Mouse (Mus musculus): Measurements from ENCODE around the gene Tanc2. TPM values are rescaled to one million over a fixed set of nuclear protein-coding genes. Genes with fewer than 3 reads are reported as not detected.
A peak's percentile ranks its signal among the peaks of the same experiment; 100 is the strongest.

The Tanc2 gene
- polyA plus RNA-seq, 1 experiment from 2014 or later = 1.5 TPM

DNA sequence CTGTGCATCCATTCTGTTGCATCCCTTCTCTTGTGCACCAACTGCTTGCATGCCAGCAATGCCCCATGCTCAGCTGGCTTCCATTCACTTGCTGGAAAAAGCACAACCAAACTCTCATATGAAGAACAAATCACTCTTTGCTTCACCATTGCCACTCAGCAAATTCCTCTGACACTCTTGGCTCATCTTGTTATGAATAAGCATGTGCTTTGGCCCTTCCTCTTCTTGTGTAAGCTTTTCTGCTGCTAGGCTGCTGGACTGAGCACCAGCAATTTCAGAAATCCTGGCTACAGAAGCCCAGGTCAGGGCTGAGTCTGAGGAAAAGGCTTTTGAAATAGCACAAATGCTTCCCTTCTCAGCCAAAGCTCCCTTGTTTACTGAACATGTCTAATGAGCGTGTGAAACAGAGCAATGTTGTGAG, 22.6 kb upstream of the Tanc2 start:
- ATAC-seq = no peak
- no peaks in the 10 kb centered on the region for H3K36me3 ChIP-seq (replicated peaks; ENCODE audit: insufficient read depth, low read length)
- H3K9me3 ChIP-seq (ENCODE audit: low read length) = no peaks in the 10 kb centered on the region
- 54% methylated on average over 1 of the region's 1 CpGs for WGBS (ENCODE audit: insufficient replicate concordance)
- H3K4me2 ChIP-seq (ENCODE audit: low read depth, low read length) = no peak overlapping the region
- H3K4me3 ChIP-seq (ENCODE audit: low read depth, low read length) = no peak overlapping the region
- TF ChIP-seq CTCF (IDR thresholded peaks at IDR 0.05; ENCODE audit: low read depth) (no peak), EP300 (IDR thresholded peaks at IDR 0.05; ENCODE audit: low read depth) (no peak)
- no peak for DNase-seq
- no peak overlapping the region for H3K27ac ChIP-seq (ENCODE audit: low read depth)
- no peaks in the 10 kb centered on the region for H3K4me1 ChIP-seq (ENCODE audit: insufficient read depth)
- H3K9ac ChIP-seq (replicated peaks) = no peak overlapping the region
- no peaks in the 10 kb centered on the region for H3K27me3 ChIP-seq (ENCODE audit: insufficient read depth, low read length)

DNA sequence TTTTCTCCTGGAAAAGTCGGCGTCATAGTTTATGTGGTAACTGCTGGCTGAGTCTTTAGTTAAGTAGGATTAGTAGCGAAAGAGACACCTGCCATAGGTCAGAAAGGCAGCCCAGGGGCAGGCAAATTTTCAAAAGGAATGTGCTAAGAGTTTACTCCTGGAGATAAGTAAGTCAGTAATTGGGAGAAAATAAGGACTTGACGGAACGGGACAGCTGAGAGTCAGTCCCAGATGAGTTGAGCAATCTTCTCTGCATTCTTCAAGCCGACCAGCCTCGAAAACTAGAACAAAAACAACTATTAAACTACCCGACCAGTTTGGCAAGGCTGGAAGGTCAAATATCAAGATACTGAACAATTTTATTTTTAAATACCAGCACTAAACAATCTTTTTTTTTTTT, 17.8 kb upstream of the Tanc2 start:
- no peaks in the 10 kb centered on the region for H3K4me1 ChIP-seq (ENCODE audit: insufficient read depth)
- no peak for ATAC-seq
- WGBS (ENCODE audit: insufficient replicate concordance) = 68% methylated on average over 8 of the region's 8 CpGs
- H3K9ac ChIP-seq (replicated peaks) = no peak overlapping the region
- no peak overlapping the region for H3K4me3 ChIP-seq (ENCODE audit: low read depth, low read length)
- TF ChIP-seq EP300 (IDR thresholded peaks at IDR 0.05; ENCODE audit: low read depth) (no peak), CTCF (IDR thresholded peaks at IDR 0.05; ENCODE audit: low read depth) (no peak)
- no peak overlapping the region for H3K27ac ChIP-seq (ENCODE audit: low read depth)
- H3K27me3 ChIP-seq (ENCODE audit: insufficient read depth, low read length) = no peaks in the 10 kb centered on the region
- no peak for DNase-seq
- no peak overlapping the region for H3K4me2 ChIP-seq (ENCODE audit: low read depth, low read length)
- H3K36me3 ChIP-seq (replicated peaks; ENCODE audit: insufficient read depth, low read length) = no peaks in the 10 kb centered on the region
- H3K9me3 ChIP-seq (ENCODE audit: low read length) = no peaks in the 10 kb centered on the region

DNA sequence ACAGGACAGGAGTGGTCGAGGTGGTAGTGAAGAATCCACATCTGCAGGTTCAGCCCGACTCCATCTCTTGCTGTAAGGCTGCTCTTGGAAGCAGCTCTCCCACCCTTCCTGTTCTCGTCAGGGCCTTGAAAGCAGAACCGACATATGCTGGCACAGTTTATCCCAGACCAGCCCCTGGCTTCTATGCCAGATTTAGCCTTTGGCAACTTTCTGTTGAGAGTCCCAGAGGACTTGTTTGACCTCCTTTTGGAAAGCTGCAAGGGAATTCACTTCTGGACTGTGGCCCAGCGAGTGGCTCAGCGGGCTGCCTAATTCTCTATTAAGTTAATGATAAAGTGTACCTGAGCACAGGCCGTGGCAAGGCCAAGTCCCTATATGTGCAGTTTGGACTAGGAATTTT, 15.5 kb upstream of the Tanc2 start:
- TF ChIP-seq EP300 (IDR thresholded peaks at IDR 0.05; ENCODE audit: low read depth) = no peak
- TF ChIP-seq CTCF (IDR thresholded peaks at IDR 0.05; ENCODE audit: low read depth) = no peak
- DNase-seq = no peak
- H3K9me3 ChIP-seq (ENCODE audit: low read length) = no peaks in the 10 kb centered on the region

DNA sequence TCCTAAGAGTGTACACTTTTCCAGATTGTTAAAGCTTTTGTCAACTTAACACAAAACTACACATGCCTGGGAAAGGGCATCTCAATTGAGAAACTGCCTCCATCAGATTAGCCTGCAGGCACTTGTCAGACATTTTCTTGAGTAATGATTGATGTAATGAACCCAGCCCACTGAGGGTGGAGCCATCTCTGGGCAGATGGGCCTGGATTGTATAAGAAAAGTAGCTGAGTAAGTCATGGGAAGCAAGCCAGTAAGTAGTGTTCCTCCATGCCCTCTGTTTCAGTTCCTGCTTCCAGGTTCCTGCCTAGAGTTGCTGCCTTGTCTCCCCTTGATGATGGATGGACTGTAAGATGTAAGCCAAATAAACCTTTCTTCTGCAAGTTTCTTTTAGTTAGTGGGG, 12.6 kb upstream of the Tanc2 start:
- H3K27me3 ChIP-seq (ENCODE audit: insufficient read depth, low read length) = no peaks in the 10 kb centered on the region
- H3K9ac ChIP-seq (replicated peaks) = no peak overlapping the region
- DNase-seq (no peak), ATAC-seq (no peak)
- peaks cover 4% of the 10 kb centered on the region; the same call in 1 of the 2 replicates for H3K9me3 ChIP-seq (ENCODE audit: low read length)
- TF ChIP-seq EP300 (IDR thresholded peaks at IDR 0.05; ENCODE audit: low read depth) = no peak
- no peak for TF ChIP-seq CTCF (IDR thresholded peaks at IDR 0.05; ENCODE audit: low read depth)
- H3K4me1 ChIP-seq (ENCODE audit: insufficient read depth) = no peaks in the 10 kb centered on the region
- no peak overlapping the region for H3K4me2 ChIP-seq (ENCODE audit: low read depth, low read length)
- no peaks in the 10 kb centered on the region for H3K36me3 ChIP-seq (replicated peaks; ENCODE audit: insufficient read depth, low read length)
- no peak overlapping the region for H3K27ac ChIP-seq (ENCODE audit: low read depth)
- H3K4me3 ChIP-seq (ENCODE audit: low read depth, low read length) = no peak overlapping the region

More for the DNA sequence above, 15.5 kb upstream of the Tanc2 start:
- 67% methylated on average over 7 of the region's 7 CpGs for WGBS (ENCODE audit: insufficient replicate concordance)
- Histone ChIP-seq H3K36me3 (replicated peaks; ENCODE audit: insufficient read depth, low read length) (no peaks in the 10 kb centered on the region), H3K4me2 (ENCODE audit: low read depth, low read length) (no peak overlapping the region), H3K27me3 (ENCODE audit: insufficient read depth, low read length) (no peaks in the 10 kb centered on the region), H3K4me3 (ENCODE audit: low read depth, low read length) (no peak overlapping the region), H3K9ac (replicated peaks) (no peak overlapping the region), H3K27ac (ENCODE audit: low read depth) (no peak overlapping the region), H3K4me1 (ENCODE audit: insufficient read depth) (no peaks in the 10 kb centered on the region)
- no peak for ATAC-seq

DNA sequence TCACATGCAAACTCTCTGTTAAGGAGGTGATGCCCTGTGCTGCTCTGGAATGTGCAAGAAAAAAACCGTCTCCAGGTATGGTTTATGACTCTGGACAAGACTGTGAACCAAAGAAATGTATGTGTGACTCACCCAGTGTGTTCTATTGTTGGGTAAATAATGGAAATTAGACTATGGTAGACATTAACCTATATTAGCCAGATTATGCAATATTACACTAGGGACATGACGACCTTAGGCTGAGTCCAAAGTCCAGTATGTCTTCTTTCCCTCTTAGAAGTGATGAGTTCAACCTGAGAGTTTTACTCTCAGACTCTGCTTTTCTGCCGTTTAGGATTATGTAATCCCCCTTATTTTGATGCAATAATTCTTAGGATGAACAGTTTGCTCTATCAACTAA, 7.8 kb upstream of the Tanc2 start:
- WGBS (ENCODE audit: insufficient replicate concordance) = 61% methylated on average over 3 of the region's 3 CpGs
- Histone ChIP-seq H3K4me3 (ENCODE audit: low read depth, low read length) (no peak overlapping the region), H3K36me3 (replicated peaks; ENCODE audit: insufficient read depth, low read length) (no peaks in the 10 kb centered on the region), H3K4me1 (ENCODE audit: insufficient read depth) (no peaks in the 10 kb centered on the region), H3K9ac (replicated peaks) (no peak overlapping the region), H3K9me3 (ENCODE audit: low read length) (peaks cover 4% of the 10 kb centered on the region; the same call in 1 of the 2 replicates), H3K27ac (ENCODE audit: low read depth) (no peak overlapping the region), H3K4me2 (ENCODE audit: low read depth, low read length) (no peak overlapping the region), H3K27me3 (ENCODE audit: insufficient read depth, low read length) (no peaks in the 10 kb centered on the region)
- ATAC-seq (no peak), DNase-seq (no peak)
- TF ChIP-seq EP300 (IDR thresholded peaks at IDR 0.05; ENCODE audit: low read depth) = no peak
- TF ChIP-seq CTCF (IDR thresholded peaks at IDR 0.05; ENCODE audit: low read depth) = no peak

DNA sequence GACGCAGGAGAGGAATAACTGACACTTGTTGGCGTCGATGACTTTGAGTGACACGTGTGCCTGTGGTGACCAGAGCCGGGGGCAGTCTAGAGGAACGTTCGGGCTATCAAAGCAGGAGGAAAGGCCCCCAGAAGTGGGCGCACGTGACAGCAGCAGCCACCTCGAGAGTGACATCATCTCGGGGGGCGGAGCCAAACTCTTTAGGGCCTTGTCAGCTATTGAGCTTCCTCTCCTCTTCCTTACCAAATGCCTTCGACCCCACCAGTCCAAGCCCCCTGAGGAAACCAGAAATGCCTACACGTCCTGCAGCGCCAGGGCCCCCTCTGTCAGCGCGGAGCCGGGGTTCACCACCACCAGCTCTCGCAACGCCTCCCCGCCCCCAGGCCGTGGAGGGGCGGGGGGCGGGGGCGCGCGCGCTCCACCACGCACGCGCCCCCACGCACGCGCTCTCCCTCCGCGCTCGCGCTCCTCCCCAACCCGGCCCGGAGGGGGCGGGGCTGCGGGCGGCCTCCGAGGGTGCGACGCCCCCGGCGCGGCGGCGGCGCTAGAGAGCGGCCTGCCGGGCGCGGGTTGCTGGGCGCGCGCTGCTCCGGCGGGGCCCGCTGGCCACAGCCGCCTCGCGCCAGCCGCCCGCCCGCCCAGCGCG, 432 bp upstream of the Tanc2 start:
- no peak for TF ChIP-seq EP300 (IDR thresholded peaks at IDR 0.05; ENCODE audit: low read depth)
- no peak for TF ChIP-seq CTCF (IDR thresholded peaks at IDR 0.05; ENCODE audit: low read depth)
- WGBS (ENCODE audit: insufficient replicate concordance) = 2% methylated on average over 32 of the region's 70 CpGs
- Histone ChIP-seq H3K27ac (ENCODE audit: low read depth) (peak overlapping the region; percentile 85), H3K4me3 (ENCODE audit: low read depth, low read length) (peak overlapping the region; percentile 64), H3K4me1 (ENCODE audit: insufficient read depth) (peaks cover 3% of the 10 kb centered on the region; the same call in 1 of the 2 replicates), H3K9me3 (ENCODE audit: low read length) (no peaks in the 10 kb centered on the region), H3K36me3 (replicated peaks; ENCODE audit: insufficient read depth, low read length) (no peaks in the 10 kb centered on the region), H3K4me2 (ENCODE audit: low read depth, low read length) (peak overlapping the region; percentile 91), H3K27me3 (ENCODE audit: insufficient read depth, low read length) (no peaks in the 10 kb centered on the region), H3K9ac (replicated peaks) (peak overlapping the region; percentile 62)
- DNase-seq (peak; percentile 85), ATAC-seq (peak; percentile 92)
